Mouse (Mus musculus) right cerebral cortex, postnatal 14 days (tissue): ENCODE measurements around the gene Relt.

ENCODE experiments used
- DNase-seq: peaks from one replicate; pipeline ENCODE4 v3.0.0; 2022

Relt gene

GRCm38 (mm10) chr7:100844385-100845025, 18.7 kb downstream of the Relt start:
- DNase-seq, result no peak

- no peak for DNase-seq
These were observed 19.4 kb downstream of the Relt start for GRCm38 (mm10) chr7:100843866-100844265.

- no peak for DNase-seq
These were observed 21.1 kb downstream of the Relt start for GRCm38 (mm10) chr7:100842175-100842574.

- no peak for DNase-seq
These were observed 21.6 kb downstream of the Relt start for GRCm38 (mm10) chr7:100841608-100842007.

DNA sequence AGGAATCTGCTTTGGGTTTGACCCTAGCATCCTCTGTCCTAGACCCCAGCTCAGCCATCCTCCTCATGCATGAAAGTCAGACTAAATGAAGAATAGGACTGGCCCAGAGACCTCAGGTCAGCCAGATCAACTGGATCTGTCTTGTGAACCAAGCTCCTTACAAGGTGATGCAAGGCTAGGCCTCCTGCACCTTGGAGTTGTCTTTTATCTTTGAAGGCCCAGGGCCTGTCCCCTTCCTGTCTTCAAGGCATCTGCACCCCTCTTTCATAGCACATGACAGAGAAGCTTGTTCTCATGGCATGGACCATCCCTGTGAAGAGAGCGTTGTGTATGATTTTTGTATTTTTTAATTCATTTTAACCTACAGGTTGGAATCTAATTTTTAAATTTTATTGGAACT, 22.3 kb downstream of the Relt start:
- no peak for DNase-seq

- no peak for DNase-seq
These were observed 23.4 kb downstream of the Relt start for GRCm38 (mm10) chr7:100839632-100840402.

- DNase-seq, result no peak
These were observed 25.5 kb downstream of the Relt start for GRCm38 (mm10) chr7:100837701-100838100.

DNA sequence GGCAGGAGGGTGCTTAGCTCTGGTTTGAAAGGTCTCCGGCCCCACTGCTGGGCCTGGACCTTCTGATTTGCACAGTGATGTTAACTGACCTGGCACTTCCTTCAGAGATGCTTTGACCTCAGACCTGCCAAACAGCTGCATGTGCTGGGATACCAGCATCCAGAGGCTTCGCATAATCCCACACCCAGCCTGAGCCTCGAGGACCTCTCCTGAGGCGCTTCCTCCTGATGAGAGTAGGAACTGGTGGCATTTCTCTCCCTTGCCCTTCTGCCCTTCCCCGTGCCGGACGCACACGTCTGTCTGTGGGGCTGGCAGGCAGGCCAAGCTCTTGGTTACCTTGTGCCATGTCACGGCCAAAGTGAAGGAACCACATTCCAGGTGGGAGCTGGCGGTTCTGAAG, 26.6 kb downstream of the Relt start:
- DNase-seq, result no peak

DNA sequence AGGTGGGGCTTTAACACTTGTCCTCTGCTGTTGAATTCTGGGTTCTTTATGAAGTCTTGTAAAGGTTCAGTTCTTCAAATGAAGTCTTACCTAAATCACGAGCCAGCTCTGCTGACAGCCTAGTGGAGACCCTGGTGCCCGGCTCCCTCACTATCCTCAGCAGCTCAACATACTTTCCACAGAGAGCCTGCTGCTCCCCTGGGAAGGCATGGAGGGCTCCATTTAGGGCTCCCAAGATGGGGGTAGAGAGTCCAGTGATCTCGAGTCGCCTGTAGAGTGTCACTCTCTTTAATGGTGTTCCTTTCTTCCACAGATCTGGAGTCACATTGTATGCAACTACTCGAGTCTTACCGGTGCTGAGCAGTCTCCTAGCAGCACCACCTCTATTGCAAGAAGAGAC, 27.5 kb downstream of the Relt start:
- DNase-seq, result no peak

DNA sequence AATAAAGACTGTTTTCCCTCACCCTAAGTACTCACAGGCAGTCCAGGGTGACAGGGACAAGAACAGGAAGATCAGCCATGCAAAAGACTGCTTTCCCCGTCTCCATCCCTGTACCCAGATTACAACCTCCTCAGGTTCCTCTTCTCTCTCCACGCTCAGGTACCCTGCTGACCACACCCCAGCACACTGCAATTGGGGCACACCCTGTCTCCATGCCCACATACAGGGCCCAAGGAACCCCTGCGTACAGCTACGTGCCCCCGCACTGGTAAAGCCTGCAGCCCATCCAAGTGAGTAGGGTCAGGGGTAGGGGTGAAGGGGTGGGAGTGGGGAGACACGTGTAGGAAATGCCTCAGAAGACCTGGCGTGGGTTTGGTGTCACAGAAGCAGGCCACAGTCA, 28.1 kb downstream of the Relt start:
- no peak for DNase-seq

DNA sequence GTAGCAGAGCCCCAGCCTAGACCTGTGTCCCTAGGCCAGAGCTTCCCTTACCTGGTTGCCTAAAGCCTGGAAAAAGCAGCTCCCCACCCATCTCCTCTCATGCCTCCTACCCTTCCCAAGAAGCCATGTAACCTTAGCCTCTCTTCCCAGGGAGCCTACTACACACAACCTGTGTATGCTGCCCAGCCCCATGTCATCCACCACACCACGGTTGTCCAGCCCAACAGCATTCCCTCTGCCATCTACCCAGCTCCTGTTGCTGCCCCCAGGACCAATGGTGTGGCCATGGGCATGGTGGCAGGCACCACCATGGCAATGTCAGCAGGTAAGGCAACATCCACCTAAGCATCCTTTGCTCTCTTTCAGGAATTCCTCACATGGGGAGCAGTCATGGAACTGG, 29.4 kb downstream of the Relt start:
- no peak for DNase-seq

DNA sequence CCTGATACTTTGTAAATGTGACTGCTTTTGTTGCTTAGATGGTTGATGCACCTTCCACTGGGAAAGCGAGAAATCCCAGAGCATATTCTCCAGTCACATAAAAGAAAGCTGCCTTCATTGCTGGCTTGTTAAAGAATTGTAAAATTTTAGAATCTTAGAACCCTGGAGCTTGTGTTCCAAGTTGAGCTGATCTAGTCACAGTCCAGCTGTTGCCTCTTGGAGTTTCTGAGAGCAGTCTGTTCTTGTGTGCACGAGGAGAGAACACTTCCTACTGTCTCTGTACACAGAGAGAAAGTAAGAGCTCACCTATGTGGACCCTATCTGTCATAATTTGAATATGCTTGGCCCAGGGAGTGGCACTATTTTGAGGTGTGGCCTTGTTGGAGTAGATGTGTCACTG, 34.7 kb downstream of the Relt start:
- DNase-seq, result no peak

DNA sequence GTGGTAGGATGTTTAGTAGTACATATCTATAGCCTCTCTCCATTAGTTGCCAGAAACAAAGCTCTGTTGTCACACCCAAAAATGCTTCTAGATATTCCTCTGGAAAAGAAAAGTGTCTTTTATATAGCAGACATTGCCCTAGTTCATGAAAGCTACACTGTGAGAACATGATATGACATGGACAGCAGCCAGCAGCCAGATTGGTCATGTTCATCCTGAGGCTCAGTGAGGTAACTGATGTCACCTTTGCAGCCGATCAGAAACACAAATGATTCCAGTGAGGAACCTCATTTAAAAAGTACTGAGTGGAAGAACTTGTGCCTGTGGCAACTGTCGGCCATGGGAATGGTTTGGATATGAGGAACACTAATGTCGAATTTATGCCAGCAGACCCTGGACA, 38.6 kb downstream of the Relt start:
- DNase-seq, result no peak

- no peak for DNase-seq
These were observed 44.7 kb downstream of the Relt start for GRCm38 (mm10) chr7:100818401-100819064.

- DNase-seq, result no peak
These were observed 45.8 kb downstream of the Relt start for GRCm38 (mm10) chr7:100817442-100817760.

GRCm38 (mm10) chr7:100816759-100817441, 46.3 kb downstream of the Relt start:
- DNase-seq, result peak; percentile 62

GRCm38 (mm10) chr7:100815900-100816570, 47.2 kb downstream of the Relt start:
- no peak for DNase-seq

GRCm38 (mm10) chr7:100812641-100813040, 50.6 kb downstream of the Relt start:
- DNase-seq, result no peak

DNA sequence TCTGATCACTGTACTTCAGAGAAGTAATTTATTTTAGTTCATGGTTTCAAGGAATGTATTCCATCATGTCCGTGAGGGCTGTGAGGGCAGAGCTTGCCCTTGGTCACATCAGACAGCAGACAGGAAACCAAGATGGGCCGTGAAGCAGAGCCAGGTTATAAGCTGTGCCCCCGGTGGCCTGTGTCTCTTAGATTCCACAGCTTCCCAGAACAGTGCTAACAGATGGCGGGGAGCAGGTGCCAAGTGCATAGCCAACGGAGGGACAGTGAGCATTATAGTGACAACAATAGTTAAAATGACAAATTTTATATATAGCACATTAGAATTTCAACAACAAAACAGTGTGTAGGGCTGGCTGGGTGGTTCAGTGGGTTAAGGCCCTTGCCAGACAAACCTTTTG, 51.3 kb downstream of the Relt start:
- DNase-seq, result no peak

- no peak for DNase-seq
These were observed 57.9 kb downstream of the Relt start for GRCm38 (mm10) chr7:100805391-100805790.

DNA sequence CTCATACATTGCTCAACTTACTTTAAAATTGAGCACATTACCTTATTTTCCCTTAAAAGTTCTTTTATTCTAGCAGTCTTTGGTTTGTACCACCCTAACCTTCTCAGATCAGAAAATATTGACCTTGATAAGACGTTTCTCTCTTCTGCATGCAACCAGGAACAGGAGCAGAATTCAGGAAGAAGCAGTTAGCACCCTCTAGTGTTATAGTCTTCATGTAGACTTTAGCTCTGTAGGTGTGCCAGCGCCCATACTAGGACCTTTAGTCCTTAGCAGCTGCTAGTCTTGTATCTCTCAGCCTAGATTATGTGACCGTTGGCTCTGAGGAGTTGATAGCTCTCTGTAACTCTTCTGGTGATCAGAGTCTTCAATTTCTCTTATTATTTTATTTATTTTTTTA, 64.4 kb downstream of the Relt start:
- no peak for DNase-seq
